Mouse (Mus musculus) hindbrain, embryonic 11.5 days (tissue): ENCODE results near the gene Arpc2. TPM values are rescaled to one million over a fixed set of nuclear protein-coding genes. Genes with fewer than 3 reads are reported as not detected.
A peak's percentile ranks its signal among the peaks of the same experiment; 100 is the strongest.

Source experiments
- ATAC-seq: fragments of 200-750 bp; cut with Nextera tagmentation; 2 replicates; pipeline ENCODE4 v1.8.0; 2017; ENCODE audit warnings: mild to moderate bottlenecking, moderate TSS enrichment, moderate library complexity; ENCODE audit not compliant: low FRiP score
- DNase-seq: peaks from one replicate; pipeline ENCODE4 v3.0.0-alpha.2; 2015; ENCODE audit warnings: low spot score
- H3K27ac ChIP-seq: fragments of 300-500 bp; sonication (generic); 2 replicates; pipeline ENCODE4 v1.5.1; 2014; ENCODE audit warnings: mild to moderate bottlenecking, low read depth, low read length
- H3K27me3 ChIP-seq: fragments of 300-500 bp; sonication (generic); 2 replicates; pipeline ENCODE4 v1.6.1; 2014; ENCODE audit warnings: mild to moderate bottlenecking, low read length, moderate library complexity, mixed read lengths; ENCODE audit not compliant: control insufficient read depth, insufficient read depth
- H3K36me3 ChIP-seq: fragments of 300-500 bp; sonication (generic); 2 replicates; pipeline ENCODE4 v1.6.1; 2014; ENCODE audit warnings: mild to moderate bottlenecking, low read length, moderate library complexity, mixed read lengths; ENCODE audit not compliant: control insufficient read depth, insufficient read depth
- H3K4me1 ChIP-seq: fragments of 300-500 bp; sonication (generic); replicated peaks from 2 replicates; pipeline ENCODE4 v1.6.1; 2014; ENCODE audit warnings: low read length, mixed read lengths; ENCODE audit not compliant: control insufficient read depth, insufficient read depth
- H3K4me2 ChIP-seq: fragments of 300-500 bp; sonication (generic); replicated peaks from 2 replicates; pipeline ENCODE4 v1.6.1; 2014; ENCODE audit warnings: mild to moderate bottlenecking, low read depth, low read length
- H3K4me3 ChIP-seq: fragments of 300-500 bp; sonication (generic); 2 replicates; pipeline ENCODE4 v1.5.1; 2014; ENCODE audit warnings: low read depth, low read length
- H3K9ac ChIP-seq: fragments of 300-500 bp; sonication (generic); 2 replicates; pipeline ENCODE4 v1.6.1; 2014; ENCODE audit warnings: low read depth, low read length
- H3K9me3 ChIP-seq: fragments of 300-500 bp; sonication (generic); 2 replicates; pipeline ENCODE4 v1.6.1; 2016; ENCODE audit warnings: low read length; ENCODE audit not compliant: control insufficient read depth
- whole genome bisulfite sequencing: fragments of 180-500 bp; shearing (Covaris S2); extraction: QIAGEN DNeasy Blood & Tissue Kit; methylation state at CpG from one replicate; pipeline ENCODE4 v1.1.7; 2014; 5-methylcytosine and 5-hydroxymethylcytosine counted together
- polyA plus RNA-seq: library from polyadenylated mRNA; unstranded; fragments of >200 nt; fragmentation: Nextera tagmentation; extraction: Ambion mirVana; gene quantifications from 2 replicates; pipeline ENCODE4 v1.2.1, GENCODE M21; 2014

Arpc2 gene
- polyA plus RNA-seq, 1 experiment from 2014 or later: 330 TPM

DNA sequence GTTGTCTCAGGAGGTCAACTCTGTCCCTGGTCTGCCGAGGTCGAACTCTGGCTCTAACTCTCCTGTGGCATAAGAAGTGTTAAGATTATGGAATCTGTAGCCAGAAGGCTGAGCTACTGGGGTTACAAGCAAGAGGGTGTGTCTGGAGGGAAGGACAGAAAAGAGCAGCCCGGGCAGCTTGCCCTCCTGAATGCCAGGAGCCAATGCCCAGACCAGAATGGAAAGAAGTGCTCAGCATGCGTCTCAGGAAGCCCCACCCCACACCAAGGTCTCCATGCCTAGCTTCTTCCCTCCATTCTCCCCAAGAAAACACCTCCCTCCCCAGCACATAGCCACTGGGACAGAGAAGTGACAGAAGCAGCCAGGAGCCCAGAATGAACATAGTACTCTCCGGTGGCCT is 63.1 kb downstream of the Arpc2 start:
- no peak overlapping the region for H3K4me3 ChIP-seq
- no peak overlapping the region for H3K27ac ChIP-seq
- ATAC-seq (no peak), DNase-seq (no peak)
- 78% methylated on average over 5 of the region's 5 CpGs for WGBS
- H3K4me2 ChIP-seq: no peak overlapping the region
- no peaks in the 10 kb centered on the region for H3K4me1 ChIP-seq
- H3K9me3 ChIP-seq: no peaks in the 10 kb centered on the region
- no peaks in the 10 kb centered on the region for H3K27me3 ChIP-seq
- no peak overlapping the region for H3K9ac ChIP-seq
- H3K36me3 ChIP-seq: no peaks in the 10 kb centered on the region

DNA sequence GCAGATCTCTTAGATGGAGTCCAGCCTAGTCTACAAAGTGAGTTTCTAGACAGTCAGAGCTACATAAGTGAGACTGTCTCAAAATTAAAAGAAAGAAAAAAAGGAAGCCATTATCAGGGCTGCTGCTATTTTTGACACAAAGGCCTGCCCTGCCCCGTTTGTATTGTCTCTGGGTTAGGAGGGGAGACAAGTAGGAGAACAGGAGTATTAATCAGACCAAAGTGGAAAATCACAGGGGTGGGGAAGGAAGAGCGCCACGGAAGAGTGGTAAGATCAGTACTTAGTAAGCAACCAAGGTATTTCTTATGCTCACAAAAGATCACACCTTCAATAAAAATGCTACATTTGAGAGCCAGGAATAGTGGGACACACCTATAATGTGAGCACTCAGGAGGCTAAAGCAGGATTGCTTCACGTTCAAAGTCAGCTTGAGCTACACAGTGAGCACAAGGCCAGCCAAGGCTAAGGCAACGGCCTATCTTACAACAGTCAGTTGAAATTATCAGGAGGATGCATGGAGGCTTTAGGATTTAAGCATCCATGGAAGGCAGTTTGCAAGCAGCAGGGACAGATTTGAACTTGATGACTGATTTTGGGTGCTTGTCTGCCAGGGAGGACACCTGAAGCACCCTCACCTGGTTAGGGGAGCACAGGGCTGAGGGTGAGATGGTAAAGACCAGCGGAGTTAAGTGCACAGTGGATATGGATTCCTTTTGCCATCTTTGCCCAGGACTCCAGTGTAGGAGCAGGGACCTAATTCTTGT is 64.6 kb downstream of the Arpc2 start:
- H3K27me3 ChIP-seq: no peaks in the 10 kb centered on the region; the same call in 1 of the 2 replicates
- no peaks in the 10 kb centered on the region for H3K4me1 ChIP-seq
- DNase-seq (no peak), ATAC-seq (no peak)
- H3K4me3 ChIP-seq: no peak overlapping the region
- H3K36me3 ChIP-seq: no peaks in the 10 kb centered on the region
- H3K27ac ChIP-seq: no peak overlapping the region
- H3K4me2 ChIP-seq: no peak overlapping the region
- no peak overlapping the region for H3K9ac ChIP-seq
- no peaks in the 10 kb centered on the region for H3K9me3 ChIP-seq
- WGBS: 85% methylated on average over 6 of the region's 6 CpGs

DNA sequence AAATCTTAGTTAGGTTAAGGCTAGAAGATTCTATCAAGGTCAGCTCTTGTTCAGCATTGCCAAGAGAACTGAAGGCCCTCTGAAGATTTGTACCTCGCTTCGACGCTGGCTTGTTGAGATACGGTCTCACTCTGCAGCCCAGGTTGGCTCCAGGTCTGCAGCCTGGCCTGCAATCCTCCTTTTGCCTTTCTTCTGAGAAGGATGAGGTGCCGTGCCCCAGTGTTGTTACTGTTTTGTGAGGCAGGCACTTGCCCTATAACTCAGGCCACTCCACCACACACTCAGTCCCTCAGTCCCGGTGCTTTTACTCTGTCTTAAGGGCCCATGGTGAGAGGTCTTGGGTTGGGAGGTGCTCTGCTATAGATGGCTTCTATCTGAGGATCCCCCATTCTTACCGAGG is 66.3 kb downstream of the Arpc2 start:
- Histone ChIP-seq H3K4me1 (no peaks in the 10 kb centered on the region), H3K27me3 (no peaks in the 10 kb centered on the region; the same call in 1 of the 2 replicates), H3K27ac (no peak overlapping the region), H3K9ac (no peak overlapping the region), H3K4me3 (no peak overlapping the region), H3K36me3 (no peaks in the 10 kb centered on the region), H3K9me3 (no peaks in the 10 kb centered on the region), H3K4me2 (no peak overlapping the region)
- ATAC-seq (no peak), DNase-seq (no peak)
- 90% methylated on average over 7 of the region's 7 CpGs for WGBS

DNA sequence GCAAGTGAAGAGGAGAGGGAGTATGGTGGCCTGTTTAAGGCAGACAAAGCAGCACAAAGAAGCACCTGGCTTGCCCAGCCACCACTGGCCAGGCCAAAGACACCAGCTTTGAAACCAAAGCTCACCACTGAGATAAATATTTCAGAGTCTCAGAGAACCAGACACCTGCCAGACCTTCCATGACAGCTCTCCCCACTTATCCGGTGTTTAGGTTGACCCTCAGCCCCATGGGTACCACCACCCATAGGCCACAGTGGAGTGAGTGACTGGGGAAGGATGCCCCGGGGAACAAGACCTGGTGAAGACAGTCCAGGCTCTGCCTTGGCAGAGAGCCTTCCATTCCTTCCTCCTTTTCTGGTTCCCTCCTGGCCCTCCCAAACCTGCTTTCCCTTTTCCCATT is 67.0 kb downstream of the Arpc2 start:
- Histone ChIP-seq H3K9me3 (no peaks in the 10 kb centered on the region), H3K4me3 (no peak overlapping the region), H3K4me2 (no peak overlapping the region; the same call in 1 of the 2 replicates), H3K27ac (no peak overlapping the region), H3K27me3 (no peaks in the 10 kb centered on the region; the same call in 1 of the 2 replicates), H3K36me3 (no peaks in the 10 kb centered on the region), H3K9ac (no peak overlapping the region), H3K4me1 (no peaks in the 10 kb centered on the region)
- WGBS: 83% methylated on average over 2 of the region's 2 CpGs
- no peak for ATAC-seq
- DNase-seq: no peak

DNA sequence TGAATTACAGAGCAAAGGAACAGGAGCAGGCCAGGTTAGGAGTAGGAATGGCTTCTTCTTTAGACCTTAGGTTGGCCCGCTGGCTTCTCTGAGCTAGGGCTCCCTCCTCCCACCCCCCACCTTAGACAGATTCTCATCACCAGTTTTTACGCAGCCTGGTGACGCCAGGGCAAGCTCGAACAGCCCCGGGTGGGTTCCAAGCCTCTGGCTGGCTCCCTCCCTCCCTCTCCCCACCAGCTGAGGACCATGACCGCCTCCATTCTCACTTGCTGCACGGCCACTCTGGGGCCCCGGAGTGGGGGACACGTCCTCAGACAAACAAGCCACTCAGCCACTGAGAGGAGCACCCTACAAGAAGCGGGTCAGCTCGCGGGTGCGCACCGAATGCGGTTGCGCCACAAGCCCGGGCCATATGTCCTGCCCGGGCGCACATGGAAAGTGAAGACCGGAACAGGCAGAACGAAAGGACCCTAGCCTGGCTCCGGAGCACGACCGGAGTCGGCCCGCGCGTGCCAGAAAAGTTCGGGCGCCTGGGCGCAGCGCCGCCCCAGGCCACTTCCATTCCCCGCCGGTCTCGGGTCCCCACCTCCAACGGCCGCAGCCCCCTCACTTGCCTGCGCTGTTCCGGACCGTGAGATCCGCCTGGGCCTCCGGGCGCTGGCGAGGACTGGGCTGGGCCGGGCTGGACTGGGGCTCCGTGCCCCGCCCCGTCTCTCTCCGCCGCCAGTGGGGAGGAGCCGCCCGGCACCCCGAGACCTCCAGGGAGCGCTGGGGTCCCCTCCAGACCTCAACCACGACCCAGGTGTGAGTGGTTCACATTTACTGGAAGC is 67.8 kb downstream of the Arpc2 start:
- H3K9me3 ChIP-seq: no peaks in the 10 kb centered on the region
- peak overlapping the region; percentile 41 for H3K4me3 ChIP-seq
- peak overlapping the region; percentile 88 for H3K4me2 ChIP-seq
- peak overlapping the region; percentile 54 for H3K9ac ChIP-seq
- WGBS: under 1% methylated on average over 45 of the region's 56 CpGs
- H3K4me1 ChIP-seq: no peaks in the 10 kb centered on the region
- no peaks in the 10 kb centered on the region; the same call in 1 of the 2 replicates for H3K27me3 ChIP-seq
- DNase-seq (peak; percentile 62), ATAC-seq (peak; percentile 64)
- no peak overlapping the region for H3K27ac ChIP-seq
- H3K36me3 ChIP-seq: no peaks in the 10 kb centered on the region

DNA sequence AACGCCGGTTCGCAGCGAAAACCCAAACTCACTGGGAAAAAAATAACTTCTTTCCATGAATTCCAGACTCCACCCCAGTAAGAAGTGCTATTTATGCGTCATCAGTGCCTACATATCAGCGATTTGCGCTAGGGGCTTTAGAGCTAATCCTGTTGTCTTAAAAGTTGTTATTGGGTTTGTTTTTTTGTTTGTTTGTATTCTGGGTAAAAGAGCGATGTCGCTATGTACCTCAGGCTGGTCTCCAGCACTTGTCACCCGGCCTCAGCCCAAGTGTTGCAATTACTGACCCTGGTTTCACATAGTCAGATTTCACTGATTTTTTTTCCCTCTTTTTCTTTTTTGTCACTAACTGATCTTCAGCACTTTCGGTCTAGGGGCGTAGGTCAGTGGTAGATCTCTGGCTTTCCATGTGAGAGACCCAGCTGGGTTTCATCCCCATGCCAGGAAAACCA is 68.5 kb downstream of the Arpc2 start:
- 9% methylated on average over 12 of the region's 12 CpGs for WGBS
- H3K4me2 ChIP-seq: peak overlapping the region; percentile 88
- ATAC-seq: no peak

DNA sequence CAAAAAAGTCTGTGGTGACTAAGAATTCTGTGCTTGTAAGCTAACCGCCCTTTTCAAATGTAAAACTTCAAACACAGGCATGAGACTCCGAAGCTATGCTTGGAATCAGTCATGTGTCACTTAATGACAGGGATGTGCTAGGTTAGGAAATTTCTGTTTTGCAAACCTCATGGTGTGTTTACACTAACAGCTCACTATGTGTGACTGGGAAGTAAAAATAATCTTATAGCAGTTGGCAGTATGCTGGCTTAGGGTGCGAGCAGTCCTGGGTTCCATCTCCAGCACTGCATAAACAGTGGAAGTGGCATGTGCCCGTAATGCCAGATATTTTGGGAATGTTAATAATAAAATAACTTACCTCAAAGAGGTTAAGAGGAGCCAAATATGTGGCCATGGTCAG is 69.1 kb downstream of the Arpc2 start:
- H3K4me2 ChIP-seq: no peak overlapping the region
- H3K9ac ChIP-seq: no peak overlapping the region
- no peak overlapping the region for H3K27ac ChIP-seq
- no peaks in the 10 kb centered on the region for H3K4me1 ChIP-seq
- no peaks in the 10 kb centered on the region for H3K9me3 ChIP-seq
- no peaks in the 10 kb centered on the region for H3K36me3 ChIP-seq
- H3K4me3 ChIP-seq: no peak overlapping the region
- DNase-seq (no peak), ATAC-seq (no peak)
- H3K27me3 ChIP-seq: no peaks in the 10 kb centered on the region; the same call in 1 of the 2 replicates
- WGBS: 79% methylated on average over 4 of the region's 4 CpGs

More for the DNA sequence above, 68.5 kb downstream of the Arpc2 start:
- Histone ChIP-seq H3K9ac (peak overlapping the region; percentile 54), H3K27ac (no peak overlapping the region), H3K4me1 (no peaks in the 10 kb centered on the region), H3K36me3 (no peaks in the 10 kb centered on the region), H3K9me3 (no peaks in the 10 kb centered on the region), H3K27me3 (no peaks in the 10 kb centered on the region; the same call in 1 of the 2 replicates), H3K4me3 (peak overlapping the region; percentile 41)
- DNase-seq: no peak

DNA sequence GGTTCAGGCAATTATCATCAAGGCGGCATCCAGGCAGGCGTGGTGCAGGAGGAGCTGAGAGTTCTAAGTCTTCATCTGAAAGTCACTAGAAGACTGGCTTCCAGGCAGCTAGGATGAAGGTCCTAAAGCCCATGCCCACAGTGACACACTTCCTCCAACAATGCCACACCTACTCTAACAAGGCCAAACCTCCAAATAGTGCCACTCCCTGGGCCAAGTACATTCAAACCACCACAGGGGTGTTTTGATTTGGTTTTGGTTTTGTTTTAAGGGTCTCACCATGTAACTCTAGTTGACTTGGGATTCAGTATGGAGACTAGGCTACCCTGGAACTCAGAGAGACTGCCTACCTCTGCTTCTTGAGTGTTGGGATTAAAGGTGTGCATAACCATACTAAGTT is 69.6 kb downstream of the Arpc2 start, which contains the start of gene Tmbim1:
Tmbim1 (minus strand) TSS at position 101 of the 400 bp plus-strand sequence.
- ATAC-seq (no peak), DNase-seq (no peak)
- no peak within 1 kb of the TSS for H3K4me3 ChIP-seq
- H3K27ac ChIP-seq: no peak within 1 kb of the TSS
- H3K9me3 ChIP-seq: no peaks in the 10 kb centered on the region
- WGBS: 80% methylated on average over 2 of the region's 2 CpGs
- no peaks in the 10 kb centered on the region; the same call in 1 of the 2 replicates for H3K27me3 ChIP-seq
- no peak within 1 kb of the TSS for H3K9ac ChIP-seq
- no peaks in the 10 kb centered on the region for H3K36me3 ChIP-seq
- H3K4me2 ChIP-seq: no peak within 1 kb of the TSS
- H3K4me1 ChIP-seq: no peaks in the 10 kb centered on the region
